Mouse (Mus musculus) midbrain, embryonic 10.5 days (tissue): ENCODE measurements around the gene Hnrnpl. TPM values are rescaled to one million over a fixed set of nuclear protein-coding genes. Genes with fewer than 3 reads are reported as not detected.

Source experiments
- DNase-seq: peaks from one replicate; pipeline ENCODE4 v3.0.0-alpha.2; 2017; ENCODE audit warnings: low spot score
- H3K27ac ChIP-seq: fragments of 300-500 bp; sonication (generic); replicated peaks from 2 replicates; pipeline ENCODE4 v1.5.1; 2016; ENCODE audit warnings: mild to moderate bottlenecking
- H3K27me3 ChIP-seq: fragments of 300-500 bp; sonication (generic); 2 replicates; pipeline ENCODE4 v1.6.1; 2016; ENCODE audit warnings: low read depth, mild to moderate bottlenecking; ENCODE audit not compliant: poor library complexity, severe bottlenecking
- H3K36me3 ChIP-seq: fragments of 300-500 bp; sonication (generic); 2 replicates; pipeline ENCODE4 v1.6.1; 2016; ENCODE audit warnings: mild to moderate bottlenecking, moderate library complexity
- H3K4me1 ChIP-seq: fragments of 300-500 bp; sonication (generic); 2 replicates; pipeline ENCODE4 v1.6.1; 2016
- H3K4me3 ChIP-seq: fragments of 300-500 bp; sonication (generic); 2 replicates; pipeline ENCODE4 v1.5.1; 2016; ENCODE audit warnings: mild to moderate bottlenecking, moderate library complexity
- H3K9me3 ChIP-seq: fragments of 300-500 bp; sonication (generic); replicated peaks from 2 replicates; pipeline ENCODE4 v1.6.1; 2016; ENCODE audit warnings: mild to moderate bottlenecking
- WGBS: fragments of 180-500 bp; shearing (Covaris S2); methylation state at CpG from one replicate; pipeline ENCODE4 v1.1.7; 2016; 5-methylcytosine and 5-hydroxymethylcytosine counted together
- polyA plus RNA-seq: library from polyadenylated mRNA; unstranded; fragments of >200 nt; fragmentation: Nextera tagmentation; extraction: Ambion mirVana; gene quantifications from 2 replicates; pipeline ENCODE4 v1.2.1, GENCODE M21; 2016

Gene Hnrnpl
- polyA plus RNA-seq, 1 experiment from 2014 or later = 279 TPM

DNA sequence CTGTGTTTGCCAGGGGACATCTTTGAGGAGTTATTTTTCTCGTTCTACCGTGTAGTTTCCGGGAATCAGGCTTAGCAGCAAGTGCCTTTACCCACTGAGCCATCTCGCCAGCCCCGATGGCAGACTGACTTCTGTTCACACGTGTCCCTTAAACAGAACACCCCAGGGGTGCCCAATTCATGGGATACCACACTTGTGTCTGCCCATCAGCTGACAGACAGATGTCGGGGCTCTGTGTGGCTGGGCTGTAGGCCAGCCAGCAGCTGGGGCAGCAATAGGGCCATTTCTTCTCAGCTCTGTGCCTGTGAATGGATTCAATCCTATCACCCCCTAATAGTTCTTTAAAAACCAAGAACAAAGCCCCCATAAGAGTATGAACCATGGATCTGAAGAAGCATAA lies 33.2 kb upstream of the Hnrnpl start:
- Histone ChIP-seq H3K36me3 (peaks cover 31% of the 10 kb centered on the region), H3K4me3 (no peak overlapping the region), H3K9me3 (no peaks in the 10 kb centered on the region), H3K27me3 (no peaks in the 10 kb centered on the region), H3K27ac (no peak overlapping the region), H3K4me1 (peaks cover 9% of the 10 kb centered on the region)
- DNase-seq = no peak
- WGBS = 93% methylated on average over 7 of the region's 7 CpGs

DNA sequence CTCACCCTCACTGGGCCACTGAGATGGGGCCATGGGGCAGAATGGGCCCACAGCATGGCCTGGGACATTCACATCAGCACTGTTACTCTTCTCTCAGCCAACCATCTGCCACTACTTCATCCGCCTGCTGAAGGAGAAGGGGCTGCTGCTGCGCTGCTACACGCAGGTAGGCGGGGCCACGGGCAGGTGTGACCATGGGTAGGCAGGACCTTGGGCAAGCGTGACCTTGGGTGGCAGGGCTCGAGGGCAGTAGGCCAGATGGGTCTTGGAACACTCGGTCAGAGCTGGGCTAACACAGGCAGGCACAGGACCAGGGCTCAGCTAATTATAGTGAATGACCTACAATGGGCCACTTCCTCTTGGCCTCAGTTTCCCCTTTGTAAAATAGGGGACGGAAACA lies 29.5 kb upstream of the Hnrnpl start:
- Histone ChIP-seq H3K27me3 (no peaks in the 10 kb centered on the region), H3K9me3 (no peaks in the 10 kb centered on the region), H3K4me3 (no peak overlapping the region), H3K27ac (no peak overlapping the region), H3K36me3 (peaks cover 26% of the 10 kb centered on the region), H3K4me1 (peaks cover 19% of the 10 kb centered on the region)
- WGBS = 84% methylated on average over 9 of the region's 9 CpGs
- DNase-seq = no peak

DNA sequence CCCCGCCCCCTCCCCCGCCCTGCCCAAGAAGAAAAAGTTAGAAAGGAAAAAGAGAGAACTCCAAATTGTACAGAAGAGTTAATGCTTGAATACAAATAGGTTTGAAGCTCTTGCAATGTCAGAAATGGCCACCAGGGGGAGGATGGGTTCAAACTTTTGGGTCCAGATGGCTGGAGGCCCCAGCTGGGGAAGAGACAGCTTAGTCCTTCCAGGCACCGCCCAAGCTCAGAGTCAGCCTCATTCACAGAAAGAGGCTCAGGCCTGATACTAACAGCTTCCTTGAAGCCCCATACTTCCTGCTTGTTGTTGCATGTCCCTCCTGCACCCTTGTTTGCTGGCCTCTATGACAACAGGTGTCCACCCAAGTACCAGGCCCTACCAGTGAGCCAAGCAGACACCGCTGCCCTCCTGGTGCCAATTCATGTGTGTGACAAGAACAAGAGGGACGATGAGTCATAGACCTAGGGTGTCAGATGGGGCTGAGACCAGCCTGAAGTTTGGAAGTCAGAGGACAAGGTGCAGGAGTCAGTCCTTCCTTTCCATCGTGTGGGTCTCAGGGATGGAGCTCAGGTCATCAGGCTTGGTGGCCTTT lies 28.2 kb upstream of the Hnrnpl start:
- Histone ChIP-seq H3K36me3 (peaks cover 22% of the 10 kb centered on the region), H3K4me3 (no peak overlapping the region), H3K4me1 (peaks cover 22% of the 10 kb centered on the region), H3K9me3 (no peaks in the 10 kb centered on the region), H3K27ac (peak overlapping the region; percentile 66), H3K27me3 (no peaks in the 10 kb centered on the region)
- WGBS = 48% methylated on average over 6 of the region's 6 CpGs
- peak; percentile 84 for DNase-seq

DNA sequence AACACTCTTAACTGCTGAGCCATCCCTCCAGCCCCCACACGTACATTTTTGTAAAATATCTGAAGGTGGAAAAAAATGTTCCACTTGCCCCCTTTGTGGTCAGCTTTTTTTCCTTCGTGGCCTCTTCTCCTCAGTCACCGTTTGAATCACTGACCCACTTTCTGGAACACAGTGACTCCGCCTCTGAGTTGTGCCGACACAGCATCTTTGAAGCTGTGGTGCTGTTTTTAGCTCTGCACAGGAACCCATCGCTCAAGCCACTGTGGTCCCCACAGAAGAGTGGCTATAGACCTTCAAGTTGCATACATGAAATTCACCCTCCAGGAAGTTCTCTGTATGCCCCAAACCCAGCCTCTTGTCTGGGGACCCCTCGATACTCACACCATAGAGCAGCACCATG lies 27.5 kb upstream of the Hnrnpl start:
- H3K4me3 ChIP-seq = no peak overlapping the region
- H3K9me3 ChIP-seq = no peaks in the 10 kb centered on the region
- WGBS = 87% methylated on average over 7 of the region's 7 CpGs
- peaks cover 28% of the 10 kb centered on the region for H3K36me3 ChIP-seq
- H3K27ac ChIP-seq = peak overlapping the region; percentile 66; the same call in 1 of the 2 replicates
- peaks cover 22% of the 10 kb centered on the region for H3K4me1 ChIP-seq
- no peak for DNase-seq
- no peaks in the 10 kb centered on the region for H3K27me3 ChIP-seq

DNA sequence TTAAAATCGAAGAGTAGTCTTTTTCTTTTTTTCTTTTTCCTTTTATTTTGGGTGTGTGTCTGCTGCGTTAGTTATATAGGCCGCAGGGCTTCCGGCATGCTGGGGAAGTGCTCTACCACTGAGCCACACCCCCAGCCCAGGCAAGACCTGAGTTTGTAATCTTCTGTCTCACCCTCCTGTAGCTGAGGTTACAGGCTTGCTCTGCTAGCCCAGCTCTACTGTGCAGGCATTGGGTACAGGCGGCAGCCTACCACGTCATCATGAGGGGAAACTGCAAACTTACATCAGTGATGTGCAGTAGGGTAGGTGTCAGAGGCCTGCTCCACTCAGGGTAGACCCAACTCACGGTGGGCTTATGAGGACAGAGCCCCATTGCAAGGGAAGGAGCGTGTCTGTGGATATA lies 27.1 kb upstream of the Hnrnpl start:
- no peaks in the 10 kb centered on the region for H3K9me3 ChIP-seq
- H3K27ac ChIP-seq = 0 out of 2 replicates have a peak overlapping the region, but pooled peaks have one; percentile 13
- H3K4me1 ChIP-seq = peaks cover 22% of the 10 kb centered on the region
- no peak for DNase-seq
- H3K36me3 ChIP-seq = peaks cover 32% of the 10 kb centered on the region
- H3K27me3 ChIP-seq = no peaks in the 10 kb centered on the region
- WGBS = 92% methylated on average over 8 of the region's 8 CpGs
- H3K4me3 ChIP-seq = no peak overlapping the region

DNA sequence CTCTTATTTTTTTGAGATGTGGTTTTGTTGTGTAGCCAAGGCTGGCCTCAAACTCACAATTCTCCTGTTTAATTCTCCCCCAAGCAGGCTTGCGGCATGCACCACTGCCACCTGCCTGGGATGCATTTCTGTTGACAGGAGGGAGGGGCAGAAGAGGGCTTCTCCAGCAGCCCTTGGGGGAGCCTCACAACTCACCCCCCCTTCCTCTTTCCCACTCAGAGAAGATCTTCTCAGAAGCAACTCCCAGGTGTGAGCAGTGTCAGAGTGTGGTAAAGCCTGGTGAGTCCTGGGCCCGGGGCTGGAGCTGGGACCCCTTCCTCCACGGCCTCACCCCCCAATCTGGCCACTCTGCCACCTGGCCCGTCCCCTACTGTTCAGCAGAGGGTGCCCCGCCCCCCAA lies 23.2 kb upstream of the Hnrnpl start:
- Histone ChIP-seq H3K36me3 (peaks cover 33% of the 10 kb centered on the region), H3K27me3 (no peaks in the 10 kb centered on the region), H3K9me3 (no peaks in the 10 kb centered on the region), H3K4me3 (no peak overlapping the region), H3K27ac (no peak overlapping the region), H3K4me1 (peaks cover 22% of the 10 kb centered on the region)
- WGBS = 79% methylated on average over 5 of the region's 5 CpGs
- no peak for DNase-seq

DNA sequence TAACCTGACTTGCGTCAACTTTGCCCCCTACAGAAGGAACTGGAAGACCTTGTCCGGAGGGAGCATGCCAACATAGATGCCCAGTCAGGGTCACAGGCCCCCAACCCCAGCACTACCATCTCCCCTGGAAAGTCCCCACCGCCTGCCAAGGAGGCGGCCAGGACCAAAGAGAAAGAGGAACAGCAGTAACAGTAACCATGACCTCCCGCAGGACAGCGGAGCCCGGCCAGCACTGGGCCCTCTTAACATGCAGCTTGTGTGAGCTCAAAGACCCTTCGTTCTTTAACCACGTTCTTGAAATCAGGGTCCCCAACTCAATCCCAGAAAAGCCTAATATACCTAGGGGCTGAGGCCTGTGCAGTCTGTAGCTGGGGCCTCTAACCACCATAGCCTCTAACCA lies 20.5 kb upstream of the Hnrnpl start:
- 93% methylated on average over 9 of the region's 9 CpGs for WGBS
- DNase-seq = no peak
- H3K9me3 ChIP-seq = no peaks in the 10 kb centered on the region
- no peaks in the 10 kb centered on the region for H3K27me3 ChIP-seq
- H3K36me3 ChIP-seq = peaks cover 29% of the 10 kb centered on the region
- no peak overlapping the region for H3K4me3 ChIP-seq
- no peak overlapping the region for H3K27ac ChIP-seq
- peaks cover 21% of the 10 kb centered on the region for H3K4me1 ChIP-seq

DNA sequence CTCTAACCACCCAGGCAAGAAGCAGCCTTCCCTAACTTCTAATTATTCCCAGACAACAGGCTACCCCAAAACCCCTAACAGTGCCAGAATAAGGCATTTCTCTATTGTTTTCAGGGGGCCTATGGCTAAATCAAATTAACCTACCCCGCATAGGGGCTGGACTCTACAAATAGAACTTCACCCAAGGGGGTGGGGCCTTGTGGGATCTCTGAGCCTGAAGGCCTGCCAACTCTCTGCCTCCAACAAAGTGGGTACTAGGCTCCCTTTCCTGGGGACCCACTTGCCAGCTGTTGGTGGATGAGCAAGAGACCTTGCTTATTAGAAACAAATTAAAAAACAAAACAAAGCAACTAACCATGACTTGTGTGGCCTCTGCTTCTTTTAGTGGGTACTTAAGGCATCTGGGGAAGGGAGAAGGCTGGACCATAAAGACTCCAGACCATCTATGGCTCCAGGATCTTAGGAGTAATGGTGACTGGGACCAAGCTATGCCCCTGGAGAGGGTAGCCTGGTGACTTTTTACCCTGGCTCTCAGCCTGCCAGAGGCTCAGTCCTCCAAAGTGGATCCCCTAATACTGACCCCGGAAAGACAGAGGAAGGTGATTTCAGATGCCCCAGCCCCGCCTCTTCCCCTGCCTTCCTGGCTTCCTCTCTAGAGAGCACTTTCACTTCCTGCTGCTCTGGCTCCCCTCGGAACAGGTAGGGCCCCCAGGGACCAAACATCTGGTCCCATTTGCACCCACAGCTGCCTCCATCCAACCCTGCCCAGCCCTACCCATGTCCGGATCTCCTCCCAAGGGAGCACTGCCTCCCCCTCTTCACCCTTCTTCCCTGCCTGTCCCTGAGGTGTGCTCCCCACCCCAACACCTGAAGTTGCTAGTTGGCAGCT lies 19.8 kb upstream of the Hnrnpl start, which contains the start of gene Rinl:
Gene Rinl, plus strand, starts transcription at position 663 of the 889 bp plus-strand sequence.
- Histone ChIP-seq H3K36me3 (peaks cover 24% of the 10 kb centered on the region), H3K4me1 (peaks cover 19% of the 10 kb centered on the region), H3K27me3 (no peaks in the 10 kb centered on the region), H3K9me3 (no peaks in the 10 kb centered on the region), H3K4me3 (no peak within 1 kb of the TSS), H3K27ac (no peak within 1 kb of the TSS)
- no peak for DNase-seq
- WGBS = 79% methylated on average over 5 of the region's 5 CpGs

DNA sequence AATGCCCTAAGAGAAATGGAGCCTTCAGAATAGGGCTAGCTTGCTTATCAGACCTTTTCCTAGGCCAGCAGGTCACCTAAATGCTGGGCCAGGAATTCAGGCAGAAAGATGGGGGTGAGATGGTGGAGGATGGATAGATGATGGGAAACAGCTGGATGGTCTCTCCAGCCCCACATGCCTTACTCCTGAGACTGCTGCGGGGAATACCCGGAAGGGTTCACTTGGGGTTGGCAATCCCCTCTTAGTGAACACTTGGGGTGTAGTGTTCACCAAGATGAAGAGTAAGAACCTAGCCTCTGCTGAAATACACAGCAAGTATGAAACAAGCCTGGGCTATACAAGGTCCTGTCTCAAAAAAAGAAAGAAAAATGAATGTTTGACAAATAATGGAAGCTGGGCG lies 19.1 kb upstream of the Hnrnpl start:
- WGBS = 83% methylated on average over 3 of the region's 3 CpGs
- DNase-seq = no peak
- Histone ChIP-seq H3K4me3 (no peak overlapping the region), H3K36me3 (peaks cover 24% of the 10 kb centered on the region), H3K27ac (no peak overlapping the region), H3K9me3 (no peaks in the 10 kb centered on the region), H3K27me3 (no peaks in the 10 kb centered on the region), H3K4me1 (peaks cover 13% of the 10 kb centered on the region)

DNA sequence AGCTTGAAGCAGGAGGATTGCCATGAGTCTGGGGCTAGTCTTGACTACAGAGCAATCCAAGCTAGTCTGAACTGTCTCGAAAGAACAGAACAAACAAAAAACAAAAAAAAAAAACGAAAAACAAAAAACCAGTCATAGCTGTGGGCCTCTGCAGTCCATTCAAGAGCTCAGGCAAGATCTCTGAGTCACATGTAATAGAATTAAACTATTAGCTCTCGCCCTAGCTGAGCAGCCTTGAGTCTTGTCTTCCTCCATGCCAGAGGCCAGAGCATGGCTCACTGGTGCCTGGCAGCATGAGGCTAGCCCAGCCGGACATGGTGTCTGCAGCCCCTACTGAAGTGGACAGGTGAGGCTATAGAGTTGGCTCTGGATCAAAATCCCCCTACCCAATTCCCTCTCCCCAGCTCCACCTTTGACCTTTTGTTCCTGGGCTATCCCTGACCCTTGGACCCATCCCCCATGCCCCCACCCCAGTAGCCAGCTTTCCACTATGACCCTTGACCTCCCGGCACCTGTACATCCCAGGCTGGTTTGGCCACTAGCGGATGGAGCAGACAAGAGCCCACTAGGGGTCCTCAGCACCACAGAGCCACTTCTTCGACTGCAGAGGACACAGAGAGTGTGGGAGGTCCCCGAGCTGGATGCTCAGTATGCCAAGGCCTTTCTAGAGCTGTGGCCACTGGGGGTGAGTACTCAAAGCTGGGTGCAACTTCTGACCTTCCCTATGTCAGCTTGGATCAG lies 18.1 kb upstream of the Hnrnpl start:
- H3K9me3 ChIP-seq = no peaks in the 10 kb centered on the region
- no peak overlapping the region for H3K27ac ChIP-seq
- 49% methylated on average over 8 of the region's 8 CpGs for WGBS
- no peaks in the 10 kb centered on the region for H3K27me3 ChIP-seq
- no peak overlapping the region for H3K4me3 ChIP-seq
- H3K36me3 ChIP-seq = peaks cover 18% of the 10 kb centered on the region
- DNase-seq = peak; percentile 30
- H3K4me1 ChIP-seq = peaks cover 9% of the 10 kb centered on the region; the same call in 1 of the 2 replicates

DNA sequence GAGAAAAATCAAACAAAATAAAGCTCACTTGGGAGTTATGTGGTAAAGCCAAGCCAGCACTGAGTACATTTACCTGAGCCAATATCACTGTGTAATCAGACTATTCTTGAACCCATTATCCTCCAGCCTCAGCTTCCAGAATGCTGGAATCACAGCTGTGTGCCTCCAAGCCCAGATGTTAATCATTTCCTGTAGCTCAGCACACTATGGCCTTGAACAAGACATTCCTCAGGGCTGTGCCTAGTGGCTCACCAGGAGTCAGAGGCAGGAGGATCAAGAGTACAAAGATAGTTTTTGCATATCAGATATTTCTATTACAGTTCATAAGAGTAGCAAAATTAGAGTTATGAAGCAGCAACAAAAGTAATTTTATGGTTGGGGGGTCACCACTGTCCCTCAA lies 16.6 kb upstream of the Hnrnpl start:
- Histone ChIP-seq H3K36me3 (peaks cover 4% of the 10 kb centered on the region; the same call in 1 of the 2 replicates), H3K27ac (no peak overlapping the region), H3K27me3 (0 out of 2 replicates have a peak, but pooled peaks cover 5% of the 10 kb centered on the region), H3K9me3 (no peaks in the 10 kb centered on the region), H3K4me3 (no peak overlapping the region), H3K4me1 (peaks cover 14% of the 10 kb centered on the region)
- DNase-seq = no peak

DNA sequence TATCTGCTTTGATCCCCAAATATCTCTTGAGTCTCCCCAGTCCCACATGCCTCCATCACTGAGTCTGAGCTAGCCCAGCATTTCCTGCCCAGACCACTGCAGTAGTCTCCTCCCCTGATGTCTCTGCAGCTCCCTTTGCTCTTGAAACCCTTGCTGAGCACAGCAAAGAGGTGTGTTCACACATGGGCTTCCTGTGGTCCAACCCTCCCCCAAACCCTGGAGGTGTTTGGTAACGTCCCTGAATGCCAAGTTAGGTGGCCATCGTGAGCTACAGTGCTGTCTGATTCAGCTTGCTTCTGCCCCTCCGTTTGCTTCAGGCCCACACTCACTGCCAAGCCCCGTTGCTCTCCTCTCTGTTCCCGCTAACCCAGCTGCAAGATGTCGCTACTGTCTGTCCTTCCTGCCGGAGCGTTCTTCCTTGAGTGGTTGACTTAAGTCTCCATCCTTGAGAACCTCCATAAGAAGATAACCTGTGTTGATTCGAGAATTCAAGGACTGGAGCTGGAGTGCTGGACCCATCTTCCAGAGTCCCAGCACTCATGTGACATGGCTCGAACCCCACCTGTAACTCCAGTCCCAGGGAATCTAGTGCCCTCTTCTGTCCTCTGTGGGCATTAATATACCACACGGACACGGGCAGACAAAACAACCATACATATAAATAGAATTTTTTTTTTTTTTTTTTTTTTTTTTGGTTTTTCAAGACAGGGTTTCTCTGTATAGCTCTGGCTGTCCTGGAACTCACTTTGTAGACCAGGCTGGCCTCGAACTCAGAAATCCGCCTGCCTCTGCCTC lies 15.8 kb upstream of the Hnrnpl start:
- H3K36me3 ChIP-seq = peaks cover 4% of the 10 kb centered on the region; the same call in 1 of the 2 replicates
- 0 out of 2 replicates have a peak, but pooled peaks cover 5% of the 10 kb centered on the region for H3K27me3 ChIP-seq
- H3K27ac ChIP-seq = no peak overlapping the region
- 84% methylated on average over 14 of the region's 14 CpGs for WGBS
- H3K4me3 ChIP-seq = no peak overlapping the region
- no peak for DNase-seq
- H3K4me1 ChIP-seq = peaks cover 18% of the 10 kb centered on the region
- no peaks in the 10 kb centered on the region for H3K9me3 ChIP-seq
